8 mouse cellular contexts compared by ENCODE assay signal in the genomic region with DNA sequence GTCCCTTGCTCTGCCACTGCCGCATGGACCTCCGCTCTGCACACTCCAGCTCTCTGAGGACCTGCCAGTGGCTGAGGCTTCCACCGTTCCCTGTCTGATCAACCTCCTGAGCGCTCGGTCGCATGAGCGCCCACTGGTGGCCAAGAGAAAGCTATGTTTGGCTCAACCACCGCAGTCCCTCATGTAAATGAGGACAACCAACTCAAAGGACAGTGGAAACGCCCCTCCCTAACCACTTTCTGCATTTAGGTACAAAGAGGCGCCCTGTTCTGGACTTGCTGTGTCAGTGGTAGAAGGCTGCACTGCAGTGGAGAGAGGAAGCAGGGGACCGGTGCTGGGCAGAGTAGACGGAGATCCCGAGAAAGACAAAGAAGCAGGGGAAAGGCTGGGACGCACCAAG. TPM values are rescaled to one million over a fixed set of nuclear protein-coding genes. Genes with fewer than 3 reads are reported as not detected.
DNase-seq lines count a peak whose midpoint lies in the region; ATAC-seq and TF ChIP-seq lines count a peak whose summit lies in the region.

No protein-coding gene starts in this region.

- TF ChIP-seq CTCF in gastrocnemius, adult 2 months (IDR thresholded peaks at IDR 0.05), result peak; percentile 96
- peak; percentile 96 for TF ChIP-seq CTCF in hindbrain, postnatal 0 days (IDR thresholded peaks at IDR 0.05; ENCODE audit: low read depth)

- ATAC-seq in hindbrain, postnatal 0 days, result peak; percentile 94
- ATAC-seq in megakaryocyte, adult 5-6 weeks (ENCODE audit: poor library complexity, severe bottlenecking), result peak; percentile 97

- H3K27me3 ChIP-seq in hindbrain, postnatal 0 days (ENCODE audit: insufficient read depth, low read length), result no peaks in the 10 kb centered on the region

- no peaks in the 10 kb centered on the region for H3K9me3 ChIP-seq in hindbrain, postnatal 0 days (ENCODE audit: low read length)

- peak overlapping the region; percentile 16; the same call in 1 of the 2 replicates for H3K27ac ChIP-seq in gastrocnemius, adult 2 months
- H3K27ac ChIP-seq in hindbrain, postnatal 0 days, result peak overlapping the region; percentile 57

- intact Hi-C loops in gastrocnemius, adult 2 months (cut with DNase I), result loop anchor here (10.0 kb wide), 1 partner anchor 748 kb away; no protein-coding TSS in a partner anchor

- H3K4me1 ChIP-seq in hindbrain, postnatal 0 days (ENCODE audit: insufficient read depth, low read length), result no peaks in the 10 kb centered on the region

- DNase-seq in WW6 (ENCODE audit: low read depth, low spot score), result peak; percentile 86
- peak; percentile 75 to 80 for DNase-seq in cerebellum, postnatal 36 days
- peak; percentile 86 for DNase-seq in gastrocnemius, adult 2 months
- DNase-seq in hindbrain, postnatal 0 days (ENCODE audit: low spot score), result peak; percentile 93
- peak; percentile 84 to 88 for DNase-seq in left cerebral cortex, adult 18-20 months (ENCODE audit: low spot score in 2 of 2)
- peak; percentile 75 to 79 for DNase-seq in right cerebral cortex, adult 2 months (ENCODE audit: low spot score in 2 of 2)
- peak; percentile 62 to 71 for DNase-seq in urinary bladder, postnatal 4 days (ENCODE audit: low spot score in 2 of 2)

- H3K9ac ChIP-seq in hindbrain, postnatal 0 days (replicated peaks; ENCODE audit: low read length), result no peak overlapping the region; the same call in 1 of the 2 replicates

- 1% methylated on average over 14 of the region's 14 CpGs for WGBS in hindbrain, postnatal 0 days

- peak overlapping the region; percentile 35 for H3K4me2 ChIP-seq in hindbrain, postnatal 0 days (ENCODE audit: low read depth, low read length)

- no peaks in the 10 kb centered on the region for H3K36me3 ChIP-seq in hindbrain, postnatal 0 days (ENCODE audit: insufficient read depth, low read length)

- H3K4me3 ChIP-seq in gastrocnemius, adult 2 months, result peak overlapping the region; percentile 51
- no peak overlapping the region for H3K4me3 ChIP-seq in hindbrain, postnatal 0 days (ENCODE audit: low read length)

RNA-seq across cellular contexts. Expression of a gene that starts 6.0 kb away (rescaled TPM):
- total RNA-seq in gastrocnemius, adult 2 months (2021), result under 1 TPM; 0.11 to 0.13 TPM
- 4.2 and 29.4 TPM in 2 replicates for total RNA-seq in hindbrain, postnatal 0 days (2014; rRNA removed)
- 8.2 and 9.9 TPM in 2 replicates for polyA plus RNA-seq in hindbrain, postnatal 0 days (2015; fragmentation: Nextera tagmentation; extraction: Ambion mirVana)
- 1 to 10 TPM; 4.9 to 5.3 TPM for total RNA-seq in left cerebral cortex, adult 18-20 months (2021)
- total RNA-seq in megakaryocyte, adult 5-6 weeks (2015), result not detected in 2 replicates
- total RNA-seq in megakaryocyte, adult 5-6 weeks (2017), result not detected in 2 replicates

RNA-seq across cellular contexts. Expression of a gene that starts 39.8 kb away (rescaled TPM):
- 10 to 100 TPM; 54.4 to 64.4 TPM for total RNA-seq in gastrocnemius, adult 2 months (2021)
- 43.2 and 56.4 TPM in 2 replicates for total RNA-seq in hindbrain, postnatal 0 days (2014; rRNA removed)
- polyA plus RNA-seq in hindbrain, postnatal 0 days (2015; fragmentation: Nextera tagmentation; extraction: Ambion mirVana), result 26.6 and 29.6 TPM in 2 replicates
- 10 to 100 TPM; 23.9 to 24.8 TPM for total RNA-seq in left cerebral cortex, adult 18-20 months (2021)
- not detected in 2 replicates for total RNA-seq in megakaryocyte, adult 5-6 weeks (2015)
- not detected in 2 replicates for total RNA-seq in megakaryocyte, adult 5-6 weeks (2017)

RNA-seq across cellular contexts. Expression of a gene that starts 53.3 kb away (rescaled TPM):
- 10 to 100 TPM; 15.5 to 15.9 TPM for total RNA-seq in gastrocnemius, adult 2 months (2021)
- 45.7 and 49.7 TPM in 2 replicates for total RNA-seq in hindbrain, postnatal 0 days (2014; rRNA removed)
- 7.4 and 7.8 TPM in 2 replicates for polyA plus RNA-seq in hindbrain, postnatal 0 days (2015; fragmentation: Nextera tagmentation; extraction: Ambion mirVana)
- 10 to 100 TPM; 30.9 to 31.9 TPM for total RNA-seq in left cerebral cortex, adult 18-20 months (2021)
- 10.2 and 11.1 TPM in 2 replicates for total RNA-seq in megakaryocyte, adult 5-6 weeks (2015)
- 9.9 and 16.1 TPM in 2 replicates for total RNA-seq in megakaryocyte, adult 5-6 weeks (2017)

Comparison
In these comparisons a context has a peak if more than half of its experiments do, and no peak if none do; other contexts are left out.
1. RNA of a gene that starts 39.8 kb away (total RNA-seq): 54.4 to 64.4 TPM in gastrocnemius, adult 2 months, 43.2 to 56.4 TPM in hindbrain, postnatal 0 days and 23.9 to 24.8 TPM in left cerebral cortex, adult 18-20 months; not detected in megakaryocyte, adult 5-6 weeks; every median in the first group is over 10 times any median in the second.
2. Peak in every context shown above with its lines, with median percentiles within 50 percentile points of each other: DNase-seq.